Mouse (Mus musculus) kidney, postnatal 25 days (tissue): ENCODE measurements at regions not wholly inside any gene's neighbourhood (a gene's known extent, or its start where the extent isn't known, plus 50 kb on each side); places are given as distances from the start of the nearest gene placed in this dataset.
A peak's percentile ranks its signal among the peaks of the same experiment; 100 is the strongest.
"Not testable (repeated sequence)": the region's sequence is repeated elsewhere in the genome, so short reads cannot be mapped to it uniquely, and the experiment has no call there.

ENCODE experiments used
- DNase-seq, 2 experiments: peaks; one replicate each; pipeline ENCODE4 v3.0.0; 2021; ENCODE audit warnings: mixed read lengths in 2 of 2

DNA sequence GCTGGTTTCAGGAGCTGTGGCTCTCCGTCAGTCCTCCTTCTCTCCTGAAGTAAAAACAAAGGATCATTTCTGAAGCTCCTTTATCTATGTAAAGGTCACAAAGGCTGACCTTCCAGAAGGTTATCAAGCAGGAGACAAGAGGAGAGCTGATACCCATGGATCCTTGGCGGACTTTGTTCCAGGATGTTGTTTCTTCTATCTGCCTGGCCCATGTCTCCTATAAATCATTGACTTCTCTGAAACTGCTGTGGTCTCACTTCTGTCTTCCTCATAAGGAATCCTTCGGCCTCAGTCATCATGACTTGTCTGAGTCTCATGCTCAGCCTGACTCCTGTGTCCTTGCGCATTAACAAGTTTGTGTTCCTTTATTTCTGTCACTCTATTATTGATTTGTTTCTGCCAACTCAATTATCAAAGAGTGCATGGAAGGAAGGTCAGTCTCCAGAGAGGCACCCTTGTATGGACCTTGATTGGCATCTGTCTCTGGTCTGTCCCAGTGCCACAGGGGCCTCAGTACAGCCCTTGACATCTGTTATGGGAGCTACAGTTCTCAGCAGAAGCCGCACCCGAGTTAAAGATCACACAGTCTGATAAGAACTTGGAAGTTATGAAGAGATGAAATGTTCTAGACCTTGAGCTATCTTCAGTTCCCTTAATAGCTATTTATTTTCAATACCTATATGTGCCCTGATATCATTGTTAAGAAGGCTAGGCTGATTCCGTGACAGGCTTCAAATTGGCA lies 53.2 kb upstream of the Dazl start:
- no peak for DNase-seq

DNA sequence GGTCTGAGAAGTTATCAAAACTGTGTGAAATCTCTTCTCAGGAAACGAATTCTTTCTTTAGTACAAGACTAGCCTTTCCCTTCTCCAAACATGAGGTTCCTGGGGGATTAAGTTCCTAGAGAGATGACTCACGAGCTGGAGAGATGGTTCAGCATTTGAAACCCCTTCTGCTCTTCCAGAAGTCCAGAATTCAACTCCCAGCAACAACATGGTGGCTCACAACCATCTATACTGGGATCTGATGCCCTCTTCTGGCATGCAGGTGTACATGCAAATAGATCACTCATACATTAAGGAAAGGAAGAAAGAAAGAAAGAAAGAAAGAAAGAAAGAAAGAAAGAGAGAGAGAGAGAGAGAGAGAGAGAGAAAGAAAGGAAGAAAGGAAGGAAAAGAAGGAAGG lies 60.4 kb upstream of the Dazl start:
- DNase-seq: not testable (repeated sequence)

DNA sequence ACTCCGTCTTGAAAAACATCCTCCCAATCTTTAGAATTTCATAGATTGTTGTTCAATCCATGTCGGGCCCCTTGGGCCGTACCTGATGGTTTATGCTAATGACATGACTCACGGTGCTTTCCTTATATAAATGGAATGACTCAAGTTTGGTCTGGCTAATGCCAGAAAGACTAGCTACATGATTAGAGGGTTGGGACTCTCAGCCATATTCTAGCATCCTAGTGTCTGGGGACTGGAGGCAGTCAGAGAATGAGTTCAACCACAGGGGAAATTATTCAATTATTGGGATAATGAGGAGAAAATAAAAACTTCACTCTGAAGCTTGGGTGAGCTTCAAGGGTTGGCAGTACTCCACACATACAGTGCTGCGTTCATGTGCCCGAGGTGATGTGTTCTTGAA lies 60.9 kb upstream of the Dazl start:
- no peak for DNase-seq

DNA sequence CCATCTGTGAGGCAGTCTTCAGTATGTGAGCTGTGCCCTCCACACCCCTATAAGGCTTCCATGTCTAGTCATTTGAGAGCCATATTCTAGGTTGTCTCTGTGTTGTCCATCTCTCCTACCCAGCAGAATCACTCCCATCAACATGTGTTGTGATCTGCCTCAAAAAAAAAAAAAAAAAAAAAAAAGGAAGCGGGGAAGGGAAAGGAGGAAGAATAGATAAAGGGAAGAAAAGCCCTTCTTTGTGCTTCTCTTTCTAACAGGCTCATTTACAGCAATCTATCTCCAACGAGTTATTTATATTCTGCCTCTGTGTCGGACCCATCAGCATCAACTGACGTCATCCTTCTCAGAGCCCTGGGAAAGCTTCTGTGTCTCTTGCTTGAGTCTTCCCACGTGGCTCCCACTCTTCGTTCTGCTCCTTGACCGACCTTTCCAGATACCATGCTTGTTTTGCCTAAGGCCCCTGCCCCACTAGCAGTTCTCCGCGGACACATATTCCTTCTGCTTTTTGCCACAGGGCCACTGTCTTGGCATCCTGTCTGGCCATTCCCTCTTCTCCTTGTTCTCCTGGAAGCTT lies 68.3 kb upstream of the Dazl start:
- DNase-seq: no peak

DNA sequence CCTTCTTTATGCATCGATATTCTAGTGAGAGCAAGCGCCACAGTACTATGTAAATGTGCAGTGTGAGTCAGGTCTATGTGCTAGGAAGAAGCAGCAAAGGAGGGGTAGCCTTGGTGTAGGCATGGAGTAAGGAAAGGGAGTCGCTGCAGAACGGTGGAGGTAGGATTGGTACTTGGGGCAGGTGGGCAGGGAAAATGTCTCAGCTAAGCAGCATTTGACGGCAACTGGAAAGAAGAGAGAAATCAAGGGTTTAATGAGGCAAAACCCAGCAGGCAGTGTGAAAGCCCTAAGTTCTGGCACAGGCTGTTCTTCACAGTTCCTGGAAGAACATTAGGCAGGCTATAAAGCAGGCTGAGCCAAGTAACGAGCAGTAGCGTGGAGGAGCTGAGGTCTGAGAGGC lies 72.0 kb upstream of the Dazl start:
- DNase-seq: no peak

DNA sequence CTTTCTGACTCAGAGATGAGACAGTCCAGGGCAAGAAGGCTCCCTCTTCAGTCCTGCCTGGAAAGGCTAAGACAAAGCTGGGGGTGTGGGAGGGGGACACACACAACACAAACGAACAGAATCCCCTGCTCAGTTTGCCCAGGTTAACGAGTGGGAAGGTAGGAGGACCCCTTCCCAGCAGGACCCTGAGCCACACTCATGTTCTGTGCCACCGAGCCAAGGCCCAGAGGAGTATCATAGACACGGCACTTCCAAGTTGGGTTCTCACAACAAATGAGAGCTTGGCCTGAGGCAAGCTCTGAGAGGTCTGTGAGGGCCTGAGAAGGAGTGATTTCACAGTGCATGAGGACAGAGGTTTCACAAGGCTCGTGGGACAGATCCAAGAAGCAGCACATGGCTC lies 72.7 kb upstream of the Dazl start:
- no peak for DNase-seq

DNA sequence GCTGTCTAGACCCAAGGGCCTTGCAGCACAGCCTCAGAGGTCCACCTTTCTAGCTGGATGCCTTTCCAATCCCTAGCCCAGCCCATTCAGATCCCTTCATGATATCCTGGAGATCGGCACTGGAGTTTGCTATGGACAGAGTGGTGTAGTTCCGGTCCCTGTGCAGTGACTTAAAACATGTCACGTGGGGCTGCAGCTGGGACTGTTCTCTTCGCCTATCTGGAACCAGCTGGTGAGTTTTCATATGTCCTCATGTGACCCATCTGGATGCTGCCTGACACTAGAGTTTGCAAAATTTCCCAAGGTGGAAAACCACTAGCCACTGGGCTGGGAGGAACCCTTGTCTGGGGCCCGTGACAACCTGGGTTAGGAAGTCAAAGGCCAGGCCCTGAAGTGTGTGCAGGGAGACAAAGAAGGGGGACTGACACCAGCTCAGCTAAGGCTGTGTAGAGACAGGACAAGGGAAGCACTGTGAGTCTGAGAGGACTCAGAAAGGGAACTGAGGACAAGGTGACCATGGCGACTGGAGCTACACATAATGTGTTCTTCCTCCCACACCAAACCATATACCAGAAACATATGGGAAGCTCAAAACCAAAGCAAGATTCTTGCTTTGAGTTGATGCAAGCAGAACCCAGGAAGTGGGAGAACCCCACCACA lies 75.9 kb upstream of the Dazl start:
- DNase-seq: peak; percentile 23 to 52

DNA sequence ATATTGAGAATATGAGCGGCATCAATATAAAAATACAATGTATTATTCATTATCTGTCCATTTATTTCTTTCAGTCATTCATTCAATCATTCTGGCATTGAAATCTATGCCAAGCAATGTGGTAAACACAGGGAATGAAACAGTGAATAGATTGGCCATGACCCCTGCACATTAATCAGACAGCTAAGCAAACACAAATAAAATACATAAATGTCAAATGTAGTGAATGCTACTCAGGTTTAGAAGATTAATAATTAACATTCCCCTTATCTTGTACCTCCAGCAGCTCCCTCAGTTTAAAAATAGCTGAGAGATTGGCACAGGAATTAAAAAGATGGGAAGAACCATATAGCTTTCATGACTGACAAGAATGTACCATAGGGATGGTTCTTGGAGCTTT lies 77.0 kb upstream of the Dazl start:
- no peak for DNase-seq

DNA sequence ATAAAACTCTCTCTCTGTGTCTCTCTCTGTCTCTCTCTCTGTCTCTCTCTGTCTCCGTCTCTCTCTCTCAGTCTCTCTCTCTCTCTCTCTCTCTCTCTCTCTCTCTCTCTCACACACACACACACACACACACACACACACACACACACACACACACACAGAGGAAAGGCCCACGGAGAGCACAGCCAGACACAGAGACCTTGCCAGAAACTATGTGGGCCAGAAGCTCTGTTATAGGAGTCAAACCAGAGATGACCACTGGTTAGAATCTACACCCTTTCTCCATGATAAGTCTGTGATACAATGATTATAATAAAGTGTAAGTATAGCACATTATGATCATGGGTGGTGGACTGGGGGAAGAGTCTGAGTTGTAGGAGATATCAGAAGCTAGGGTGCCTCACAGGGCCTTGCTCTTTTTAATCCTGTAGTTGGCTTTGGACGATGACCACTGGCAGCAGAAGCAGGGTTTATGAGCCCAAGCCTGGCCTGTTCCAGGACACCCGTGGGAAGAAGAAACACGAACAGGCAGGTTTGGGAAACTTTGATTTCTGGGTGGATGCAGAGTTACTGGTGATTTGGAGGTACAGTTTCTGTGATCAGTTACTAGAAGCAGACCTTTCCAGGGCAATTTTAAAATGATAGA lies 80.2 kb upstream of the Dazl start:
- no peak for DNase-seq

DNA sequence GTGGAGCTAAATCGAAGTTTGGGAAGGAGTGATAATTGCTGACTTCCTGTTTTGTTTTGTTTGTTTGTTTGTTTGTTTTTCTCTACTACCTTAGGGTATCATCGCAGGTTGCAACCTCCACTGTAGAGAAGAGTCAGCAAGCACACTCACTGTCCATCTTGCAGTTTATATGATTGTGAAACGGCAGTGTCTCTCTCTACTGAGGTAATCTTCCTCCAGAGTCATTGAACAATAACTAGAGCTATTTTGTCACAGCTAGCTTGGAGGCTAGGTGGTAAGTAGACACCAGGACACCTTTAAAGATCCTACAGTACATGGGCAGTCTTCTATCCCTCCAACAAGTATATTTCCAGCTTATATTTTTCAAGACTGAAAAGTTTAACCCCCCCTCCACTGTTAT lies 82.0 kb upstream of the Dazl start:
- DNase-seq: no peak

DNA sequence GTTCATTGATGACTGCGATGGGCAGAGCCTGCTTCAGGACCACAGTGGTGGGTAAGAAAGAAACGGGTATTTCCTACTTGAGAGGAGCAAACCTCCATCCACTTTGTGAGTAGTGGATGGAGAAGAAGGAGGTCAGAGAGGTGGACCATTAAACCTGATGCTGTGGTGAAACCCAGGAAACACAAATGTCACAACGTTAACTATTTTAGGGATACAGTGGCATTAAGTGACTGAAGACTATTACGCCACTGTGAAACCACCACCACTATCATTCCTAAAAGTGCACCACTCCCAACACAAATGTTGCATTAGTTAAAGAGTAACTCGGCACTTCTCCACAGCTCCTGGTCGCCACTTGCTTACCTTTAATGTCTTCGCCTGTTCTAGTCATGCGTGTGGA lies 83.3 kb upstream of the Dazl start:
- DNase-seq: no peak

DNA sequence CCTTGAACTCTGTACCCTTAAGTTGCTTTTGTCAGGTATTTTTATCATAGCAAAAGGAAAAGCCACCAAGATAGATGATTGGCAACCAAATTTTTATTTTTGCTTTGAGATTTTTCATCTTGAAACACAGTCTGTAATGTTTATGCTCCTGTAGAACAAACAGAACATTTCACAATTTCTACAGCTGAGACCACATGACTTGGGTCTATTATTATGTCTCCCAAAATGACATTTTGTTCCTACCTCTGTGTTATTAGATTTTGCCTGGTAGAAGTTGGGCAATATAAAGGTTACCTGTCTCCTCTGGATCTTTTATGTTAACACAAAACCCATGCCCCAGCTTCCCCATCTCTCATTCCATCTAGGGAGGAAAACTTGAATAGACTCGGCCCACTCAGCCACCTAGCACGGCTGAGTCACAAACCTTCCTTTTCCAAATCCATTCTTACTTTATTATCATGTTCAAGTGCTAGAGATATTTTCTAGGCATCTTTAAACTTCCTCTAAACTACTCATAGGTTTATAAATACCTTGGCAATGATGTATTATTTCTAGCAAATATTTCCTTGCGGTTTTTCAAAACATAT lies 84.8 kb upstream of the Dazl start:
- no peak for DNase-seq

DNA sequence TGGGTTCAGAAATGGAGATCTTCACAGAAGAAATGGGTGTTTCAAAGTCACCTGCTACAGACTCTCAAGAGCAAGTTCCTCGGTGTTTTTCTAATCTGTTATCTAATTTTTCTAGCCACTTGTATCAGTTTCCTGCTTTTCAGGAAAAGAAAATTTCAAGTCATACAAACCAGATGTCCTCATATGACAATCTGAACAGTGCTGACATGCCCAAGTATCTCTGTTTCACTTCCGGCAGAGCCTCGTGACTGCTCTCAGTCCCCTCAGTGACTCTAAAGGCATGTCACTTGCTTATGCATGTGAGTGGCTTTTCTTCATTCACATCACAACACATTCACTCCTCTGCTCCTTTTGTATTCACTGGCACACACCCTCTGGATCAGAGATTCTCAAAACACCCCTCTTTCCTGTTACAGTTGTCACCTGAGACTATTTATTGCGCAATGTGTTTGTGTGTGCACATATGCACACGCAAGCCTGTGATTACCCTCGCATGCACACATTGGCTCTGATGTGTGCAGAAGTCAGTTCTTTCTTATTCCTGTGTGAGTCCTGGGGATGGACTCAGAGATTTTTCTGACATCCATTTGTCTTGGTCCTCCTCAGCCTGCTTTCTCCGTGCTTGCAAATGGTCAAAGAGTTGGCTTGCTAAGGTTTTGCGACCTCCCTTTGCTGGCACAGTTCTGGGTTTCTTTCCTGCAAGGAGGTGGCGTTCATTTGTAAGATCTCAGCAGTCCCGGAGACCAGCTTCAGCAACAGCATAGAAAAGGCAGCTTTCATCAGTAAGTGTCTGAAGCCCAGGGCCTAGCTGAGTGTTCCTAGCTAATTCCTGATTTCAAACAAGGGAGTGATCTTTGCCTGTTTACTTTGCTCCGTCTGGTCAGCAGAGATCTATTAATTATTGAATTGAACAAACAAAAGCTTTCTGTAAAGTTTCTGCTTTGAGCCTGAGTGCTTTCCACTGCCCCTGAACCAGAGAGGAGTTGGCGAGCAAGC lies 95.6 kb upstream of the Dazl start:
- DNase-seq: no peak

DNA sequence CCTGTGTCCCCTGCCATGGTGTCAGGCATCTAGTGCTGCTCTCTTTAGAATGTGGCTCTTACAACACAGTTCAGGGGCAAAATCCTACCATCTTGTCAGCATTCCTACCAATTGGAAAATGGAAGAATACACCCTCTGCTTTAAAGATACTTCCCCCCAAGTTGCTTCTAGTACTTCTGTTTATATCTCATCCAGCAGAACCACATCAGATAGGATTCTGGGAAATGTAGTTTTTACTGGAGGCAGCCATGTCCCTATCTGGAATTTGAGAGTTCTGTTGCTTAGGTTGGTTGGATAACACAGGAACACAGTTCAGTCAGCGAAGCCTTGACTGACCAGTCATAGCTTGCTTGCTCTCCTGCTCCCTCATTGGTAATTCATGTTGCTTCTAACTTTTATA lies 96.7 kb upstream of the Dazl start:
- no peak for DNase-seq

DNA sequence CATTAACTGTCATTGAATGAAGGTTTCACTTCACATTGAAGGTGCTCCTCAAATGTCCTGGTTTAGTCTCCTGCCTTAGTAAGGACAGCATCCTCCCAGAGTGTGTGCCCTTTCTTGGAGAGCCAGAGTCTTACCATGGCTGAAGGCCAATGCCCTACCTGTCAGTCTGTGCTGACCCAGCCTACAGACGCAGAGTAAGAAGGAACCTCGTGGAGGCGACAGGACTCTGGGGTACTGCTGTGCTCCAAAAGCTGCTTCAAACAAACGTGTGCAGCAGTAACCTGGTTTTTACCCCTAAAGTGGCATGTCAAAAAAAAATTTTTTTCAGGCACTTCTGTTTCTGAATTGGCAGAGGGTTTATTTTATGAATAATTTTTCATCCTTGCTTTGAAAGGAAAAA lies 97.8 kb upstream of the Dazl start:
- no peak for DNase-seq

DNA sequence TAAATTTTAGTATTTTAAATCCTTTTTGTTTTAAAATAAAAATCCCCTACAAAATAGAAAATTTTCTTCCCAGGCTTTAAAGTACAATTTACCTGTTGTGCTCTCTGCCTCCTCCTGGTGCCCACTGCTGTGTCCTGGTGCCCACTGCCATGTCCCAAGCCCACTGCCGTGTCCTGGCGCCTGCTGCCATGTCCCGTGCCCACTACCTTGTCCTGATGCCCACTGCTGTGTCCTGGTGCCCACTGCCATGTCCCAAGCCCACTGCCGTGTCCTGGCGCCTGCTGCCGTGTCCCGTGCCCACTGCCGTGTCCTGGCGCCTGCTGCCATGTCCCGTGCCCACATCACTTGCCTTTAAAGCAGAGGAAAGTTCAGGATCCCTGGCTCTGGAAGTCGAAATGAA lies 98.6 kb upstream of the Dazl start:
- DNase-seq: no peak

DNA sequence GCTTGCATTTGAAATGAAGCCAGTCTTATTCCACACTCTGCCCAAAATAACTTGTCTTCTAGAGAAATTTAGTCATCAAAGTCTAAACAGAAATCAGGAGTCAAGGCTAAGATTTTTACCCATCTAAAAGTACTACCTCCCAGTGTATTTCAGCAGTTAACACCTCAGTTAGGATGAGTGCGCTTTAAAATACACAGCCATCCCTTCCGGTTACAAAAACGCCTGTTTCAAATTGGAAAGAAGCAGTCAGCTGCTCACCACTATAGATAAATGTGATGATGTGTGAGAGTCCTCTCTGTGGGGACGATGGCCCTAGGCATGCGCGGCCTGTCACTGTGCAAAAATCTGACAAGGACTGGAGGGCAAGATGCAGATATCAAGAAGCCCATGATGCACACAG lies 99.0 kb upstream of the Dazl start:
- DNase-seq: no peak

DNA sequence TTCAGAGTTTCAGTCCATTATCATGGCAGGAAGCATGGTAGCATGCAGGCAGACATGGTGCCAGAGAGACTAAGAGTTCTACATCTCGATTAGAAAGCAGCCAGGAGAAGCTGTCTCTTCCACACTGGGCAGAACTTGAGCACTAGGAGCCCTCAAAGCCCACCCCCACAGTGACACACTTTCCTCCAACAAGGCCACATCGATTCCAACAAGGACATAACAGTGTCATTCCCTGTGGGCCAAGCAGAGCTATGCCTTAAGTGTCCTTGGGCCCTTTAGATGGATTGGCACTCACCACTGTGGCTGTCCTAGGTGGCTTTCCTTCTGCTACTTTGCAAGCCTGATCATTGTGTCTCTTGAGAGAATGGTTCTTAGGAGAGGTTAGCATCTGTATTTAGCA lies 99.5 kb upstream of the Dazl start:
- DNase-seq: no peak

DNA sequence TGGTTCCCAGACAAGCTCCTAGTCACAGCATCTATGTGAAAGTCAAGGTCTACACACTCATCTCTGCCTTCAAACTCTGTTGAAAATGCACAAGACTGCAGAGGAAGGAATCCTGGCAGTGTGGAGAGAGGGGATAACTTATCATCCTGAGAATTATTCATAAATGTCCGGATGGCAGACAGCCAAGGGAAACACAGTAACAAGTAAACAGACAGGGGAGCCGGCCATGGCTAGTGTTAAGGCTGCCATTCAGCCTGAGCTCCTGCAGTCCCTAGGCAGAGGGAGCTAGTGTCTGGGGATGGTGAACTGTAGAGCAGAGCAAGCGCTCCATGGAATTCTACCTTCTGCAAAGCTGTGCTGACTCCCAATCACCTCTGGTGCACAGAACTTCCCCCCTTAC lies 100.3 kb upstream of the Dazl start:
- DNase-seq: peak in 1 of 2 experiments; percentile 59

DNA sequence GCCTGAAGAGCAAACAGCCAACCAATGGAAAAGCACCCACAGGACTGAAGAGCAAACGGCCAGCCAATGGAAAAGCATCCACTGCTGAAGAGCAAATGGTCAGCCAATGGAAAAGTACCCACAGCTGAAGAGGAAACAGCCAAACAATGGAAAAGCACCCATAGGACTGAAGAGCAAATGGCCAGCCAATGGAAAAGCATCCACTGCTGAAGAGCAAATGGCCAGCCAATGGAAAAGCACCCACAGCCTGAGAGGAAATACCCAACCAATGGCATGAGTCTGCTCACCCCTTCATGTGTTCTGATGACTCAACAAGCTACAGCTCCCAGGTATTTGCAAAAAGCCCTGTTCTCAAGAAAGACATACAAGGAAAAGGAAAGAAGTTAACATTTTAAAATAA lies 101.4 kb upstream of the Dazl start:
- no peak for DNase-seq

DNA sequence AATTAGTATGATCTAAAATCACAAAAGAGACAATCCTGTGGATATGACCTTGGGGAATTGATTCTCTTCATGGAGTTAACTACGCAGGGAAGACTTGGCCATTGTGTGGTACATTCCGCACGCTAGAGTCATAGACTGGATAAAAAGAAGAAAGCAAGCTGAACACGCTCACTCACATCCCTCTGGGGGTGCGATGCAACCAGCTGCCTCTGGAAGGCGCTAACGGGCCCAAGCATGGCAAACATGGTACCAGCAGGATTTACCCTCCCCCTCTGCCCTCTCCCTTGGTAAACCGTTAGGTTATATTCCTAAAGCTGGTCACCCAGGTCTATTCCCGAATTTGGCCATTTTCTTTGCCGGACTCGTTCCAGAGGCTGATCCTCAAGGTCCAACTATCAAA lies 102.2 kb upstream of the Dazl start:
- DNase-seq: no peak

DNA sequence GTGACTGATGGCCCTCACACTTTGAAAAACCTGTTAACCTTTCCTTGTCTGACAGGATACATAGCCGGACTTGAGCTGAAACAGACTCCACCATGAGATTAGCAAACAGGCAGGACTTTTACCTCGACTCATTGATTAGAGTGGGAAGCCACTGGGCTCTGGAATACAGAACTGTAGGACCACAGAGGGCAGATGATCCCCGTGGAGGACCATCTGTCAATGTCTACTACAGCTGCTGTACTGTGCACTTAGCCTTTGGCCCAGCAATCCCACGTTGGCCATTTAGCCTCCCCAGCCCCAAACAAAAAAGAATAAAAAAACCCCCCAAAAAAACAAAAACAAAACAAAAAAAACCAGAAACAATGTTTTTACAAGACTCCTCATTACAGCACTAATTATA lies 103.9 kb upstream of the Dazl start:
- no peak for DNase-seq
